Mouse (Mus musculus): ENCODE measurements around the gene 2410004P03Rik.

DNA sequence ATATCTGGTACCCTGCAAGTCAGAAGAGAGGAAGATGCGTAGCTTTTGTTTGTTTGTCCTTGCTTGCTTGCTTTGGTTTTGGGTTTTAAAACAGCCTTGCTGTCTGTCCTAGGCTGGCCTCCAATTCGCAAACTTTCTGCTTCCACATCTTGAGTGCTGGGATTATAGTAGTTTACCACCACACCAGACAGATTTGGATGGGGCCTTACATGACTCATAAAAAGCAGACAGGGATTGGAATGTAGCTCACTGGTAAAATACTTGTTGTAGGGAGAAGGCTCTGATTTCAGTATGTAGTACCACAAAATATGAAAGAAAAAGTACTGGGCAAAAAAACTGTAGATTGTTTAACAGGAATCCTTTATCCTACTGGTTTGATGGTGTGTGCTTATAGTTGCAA is 44.7 kb downstream of the 2410004P03Rik start:
- TF ChIP-seq CTCF (IDR thresholded peaks at IDR 0.05) (no peak), POLR2A (IDR thresholded peaks at IDR 0.05; ENCODE audit: insufficient read depth, low read depth, low read length) (no peak)

Data from heart, adult 2 months (tissue).